Mouse (Mus musculus) brown adipose tissue, adult 24 weeks (tissue): Measurements from ENCODE around the gene Prss30. TPM values are rescaled to one million over a fixed set of nuclear protein-coding genes. Genes with fewer than 3 reads are reported as not detected.

Experiments
- H3K27ac ChIP-seq: fragments of 200-500 bp; replicated peaks from 2 replicates; pipeline ENCODE4 v1.5.1; 2012; ENCODE audit warnings: low read depth, mild to moderate bottlenecking, low read length
- H3K4me1 ChIP-seq: fragments of 200-500 bp; 2 replicates; pipeline ENCODE4 v1.6.1; 2012; ENCODE audit warnings: low read length, mixed read lengths; ENCODE audit not compliant: control insufficient read depth, insufficient read depth, insufficient read length
- H3K4me3 ChIP-seq: fragments of 200-500 bp; 2 replicates; pipeline ENCODE4 v1.5.1; 2012; ENCODE audit warnings: low read depth, mild to moderate bottlenecking, low read length, moderate library complexity; ENCODE audit not compliant: insufficient read depth
- polyA plus RNA-seq: library from polyadenylated mRNA; stranded (reverse); fragments of >200 nt; gene quantifications from 2 replicates; pipeline ENCODE4 v1.2.4, GENCODE M21; 2012; ENCODE audit not compliant: missing spikeins, insufficient read depth, insufficient read length

Prss30 gene
- polyA plus RNA-seq, 1 experiment: not detected

DNA sequence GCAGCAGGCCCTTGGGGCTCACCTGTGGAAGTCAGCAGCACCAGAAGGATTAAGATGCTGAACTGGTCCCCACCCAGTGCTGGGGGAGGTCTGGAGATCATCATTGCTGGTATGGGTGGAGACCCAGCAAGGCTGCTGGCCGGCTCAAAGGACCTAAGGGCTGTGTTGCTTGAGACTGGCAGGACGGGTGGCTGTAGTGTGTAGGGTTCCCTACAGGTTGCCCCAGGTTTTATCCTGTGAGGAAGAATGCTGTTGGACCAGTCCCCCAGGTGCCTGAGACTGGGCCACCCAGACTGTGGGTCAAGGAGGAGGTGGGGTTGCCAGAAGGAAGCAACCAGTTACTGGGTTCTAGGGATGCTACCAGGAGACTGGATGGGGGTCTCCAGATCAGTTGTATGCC is 17.5 kb upstream of the Prss30 start, which contains the start of gene Prss22:
TSS of gene Prss22 (minus strand) at position 200 of the 400 bp plus-strand sequence.
- Histone ChIP-seq H3K4me3 (no peak within 1 kb of the TSS), H3K4me1 (no peaks in the 10 kb centered on the region), H3K27ac (no peak within 1 kb of the TSS)

DNA sequence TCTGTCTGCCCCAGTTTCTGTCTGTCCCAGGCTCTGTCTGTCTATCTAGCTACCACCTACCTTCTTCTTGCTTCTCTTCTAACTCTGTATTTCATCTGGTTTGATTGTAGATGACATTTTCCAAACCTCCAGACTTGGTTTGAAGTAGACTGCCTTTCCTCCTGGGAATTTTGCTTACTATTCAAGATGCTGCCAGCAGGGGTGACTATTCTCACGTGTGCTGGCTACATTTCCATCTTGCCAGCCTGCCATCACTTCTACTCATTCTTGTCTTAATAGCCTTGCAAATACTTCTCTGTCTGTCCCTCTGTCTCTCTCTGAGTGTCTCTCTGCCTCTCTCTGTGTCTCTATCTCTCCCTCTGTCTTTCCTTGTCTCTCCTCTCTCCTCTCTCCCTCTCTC is 15.1 kb upstream of the Prss30 start:
- Histone ChIP-seq H3K4me3 (no peak overlapping the region), H3K27ac (no peak overlapping the region), H3K4me1 (no peaks in the 10 kb centered on the region)

DNA sequence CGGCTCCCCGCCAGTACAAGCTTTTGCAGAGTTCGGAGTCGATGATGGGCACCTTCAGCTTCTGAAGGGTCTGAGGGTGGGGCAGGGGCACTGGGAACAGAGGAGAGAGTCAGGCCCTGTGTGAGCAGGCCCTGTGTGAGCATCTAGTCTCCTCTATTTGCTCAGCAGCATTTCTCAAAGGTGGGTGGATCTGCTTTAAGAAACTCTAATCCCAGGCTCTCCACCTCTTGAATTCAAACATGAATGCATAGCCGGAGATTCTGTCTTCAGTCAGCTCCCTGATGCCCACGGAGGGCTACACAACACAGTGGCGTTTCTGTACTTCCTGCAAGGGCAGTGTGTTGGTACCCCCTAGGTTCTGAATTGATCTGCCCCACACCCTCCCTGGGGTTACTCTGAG is 14.3 kb upstream of the Prss30 start:
- no peaks in the 10 kb centered on the region for H3K4me1 ChIP-seq
- no peak overlapping the region for H3K27ac ChIP-seq
- no peak overlapping the region for H3K4me3 ChIP-seq

DNA sequence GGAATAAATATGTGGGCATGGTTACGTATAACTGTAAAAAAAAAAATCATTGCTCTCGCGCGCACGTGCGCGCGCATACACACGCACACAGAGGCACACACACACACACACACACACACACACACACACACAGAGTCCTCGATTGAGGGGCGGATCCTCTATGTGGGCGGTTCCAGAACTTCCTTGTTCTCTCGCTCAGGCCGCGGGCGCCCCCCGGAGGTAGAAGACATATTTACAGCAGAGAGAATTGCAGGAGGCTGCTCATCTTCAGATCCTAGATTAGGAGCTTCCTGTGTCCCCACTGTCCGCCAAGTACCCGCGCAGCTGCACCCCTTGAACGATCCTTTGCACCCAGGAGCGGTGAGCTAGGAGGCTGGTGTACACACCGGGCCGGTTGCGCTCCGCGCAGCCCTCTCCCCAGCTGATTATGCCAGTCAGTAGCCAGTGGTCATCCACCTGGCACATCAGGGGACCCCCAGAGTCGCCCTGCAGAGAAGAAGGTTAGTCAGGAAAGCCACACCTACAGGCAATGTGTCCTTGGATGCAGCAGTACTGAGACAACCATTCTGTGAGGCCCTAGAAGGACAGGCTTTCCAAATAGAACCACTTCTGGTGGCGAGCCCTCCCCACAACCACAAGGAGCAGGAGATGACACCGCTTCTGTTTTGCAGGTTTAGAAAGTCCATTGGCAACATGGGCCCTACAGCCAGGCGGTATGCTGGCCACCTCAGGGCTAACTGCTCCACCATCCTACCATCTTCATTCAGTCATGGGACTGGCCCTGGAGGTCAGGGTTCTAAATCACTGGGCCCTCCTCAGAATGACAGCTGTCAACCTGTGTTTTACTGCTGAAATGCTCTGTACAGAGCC is 13.4 kb upstream of the Prss30 start:
- no peak overlapping the region for H3K27ac ChIP-seq
- H3K4me3 ChIP-seq: no peak overlapping the region
- no peaks in the 10 kb centered on the region for H3K4me1 ChIP-seq

DNA sequence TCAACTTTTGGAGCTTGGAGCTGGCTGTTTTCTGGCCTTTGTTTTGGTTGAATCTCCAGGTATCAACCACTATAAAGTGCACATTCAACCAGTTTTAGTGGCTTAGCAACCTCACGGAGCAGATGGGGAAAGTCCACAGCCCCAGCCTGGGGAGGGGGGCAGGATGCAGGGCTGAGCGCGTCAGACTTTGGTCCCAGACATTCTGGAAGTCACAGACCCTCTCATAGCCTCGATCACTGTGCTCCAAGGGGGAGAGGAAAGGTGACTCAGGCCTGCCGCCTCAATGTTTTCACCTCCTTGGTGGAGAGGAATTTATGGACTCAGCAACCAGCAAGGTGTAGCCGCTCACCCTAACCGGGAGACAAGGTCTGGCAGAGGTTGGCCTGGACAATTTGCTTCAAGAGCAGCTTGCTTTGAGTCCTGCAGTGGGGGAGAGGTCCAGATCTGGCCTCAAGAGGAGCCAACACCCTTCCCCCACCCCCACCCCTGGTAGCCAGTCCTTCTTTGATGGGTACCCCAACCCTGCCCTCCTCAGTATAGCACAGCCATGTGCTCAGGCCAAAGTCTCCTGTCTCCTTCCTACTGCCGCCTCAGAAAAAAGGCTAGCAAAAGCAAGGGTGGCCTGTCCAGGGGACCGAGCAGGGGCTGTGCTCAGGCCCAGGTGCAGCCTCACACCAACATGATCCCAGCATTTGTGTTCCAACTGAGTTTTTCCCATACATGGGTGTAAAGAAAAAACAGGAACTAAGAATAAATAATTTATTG is 12.6 kb upstream of the Prss30 start:
- Histone ChIP-seq H3K4me3 (no peak overlapping the region), H3K4me1 (no peaks in the 10 kb centered on the region), H3K27ac (no peak overlapping the region)

DNA sequence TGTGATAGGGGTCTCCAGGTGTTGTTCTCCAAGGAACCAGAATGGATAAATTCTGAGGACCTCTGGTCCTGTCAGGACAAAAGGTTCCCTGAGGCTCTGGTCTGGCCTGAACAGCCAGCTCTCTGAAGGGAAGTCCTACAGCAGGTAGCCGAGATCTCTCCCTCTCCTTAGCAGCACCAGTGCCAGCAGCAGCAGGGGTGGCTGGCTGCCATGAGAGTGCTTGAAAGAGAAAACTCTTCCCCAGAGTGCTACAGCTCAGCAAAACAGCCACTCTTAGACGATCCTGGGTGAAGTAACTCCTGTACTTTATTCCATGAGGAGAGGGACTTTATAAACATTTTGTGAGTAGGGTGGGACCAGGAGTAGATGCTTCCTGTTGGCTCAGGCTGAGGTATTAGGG is 9.4 kb upstream of the Prss30 start:
- no peaks in the 10 kb centered on the region for H3K4me1 ChIP-seq
- no peak overlapping the region for H3K27ac ChIP-seq
- H3K4me3 ChIP-seq: no peak overlapping the region

DNA sequence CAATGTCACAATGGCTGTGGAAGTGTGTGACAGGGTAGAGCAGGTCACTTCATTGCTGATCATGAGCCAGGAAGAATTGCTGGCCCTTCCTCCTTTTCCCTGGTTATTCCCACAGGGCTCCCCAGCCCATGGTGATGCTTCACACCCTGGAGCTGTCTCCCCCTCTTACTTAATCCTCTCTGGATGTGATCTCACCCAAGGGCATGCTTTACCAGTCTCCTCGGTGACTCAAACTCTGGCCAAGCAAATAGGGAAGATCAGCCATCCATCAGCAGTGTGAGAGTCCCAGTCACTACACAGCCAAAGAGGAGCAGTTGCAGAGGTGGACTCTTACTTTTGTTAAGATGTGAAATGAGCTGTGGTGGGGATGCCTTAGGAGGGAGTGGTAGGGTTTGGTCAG is 4.6 kb upstream of the Prss30 start:
- H3K27ac ChIP-seq: no peak overlapping the region
- H3K4me1 ChIP-seq: no peaks in the 10 kb centered on the region

DNA sequence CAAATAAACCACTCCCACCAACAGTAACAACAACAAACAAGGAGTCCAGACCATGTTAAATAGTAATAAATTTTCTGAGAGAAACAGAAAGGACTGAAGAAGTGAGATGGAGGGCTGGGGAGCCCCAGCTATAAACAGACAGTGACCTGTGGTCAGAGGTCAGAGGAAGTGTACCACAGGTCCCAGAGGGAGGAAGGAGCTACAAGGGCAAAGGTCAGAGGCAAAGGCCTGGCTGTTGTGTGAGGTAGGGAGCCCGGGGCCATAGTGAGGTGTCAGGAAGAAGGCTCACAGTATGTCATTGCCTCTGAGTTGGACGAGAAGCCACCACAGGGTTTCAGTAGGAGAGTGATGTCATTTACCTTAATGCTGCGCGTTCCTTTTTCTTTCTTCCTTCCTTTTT is 2.5 kb upstream of the Prss30 start:
- no peak overlapping the region for H3K27ac ChIP-seq
- no peak overlapping the region for H3K4me3 ChIP-seq
- H3K4me1 ChIP-seq: no peaks in the 10 kb centered on the region

More for the DNA sequence above, 4.6 kb upstream of the Prss30 start:
- H3K4me3 ChIP-seq: no peak overlapping the region

DNA sequence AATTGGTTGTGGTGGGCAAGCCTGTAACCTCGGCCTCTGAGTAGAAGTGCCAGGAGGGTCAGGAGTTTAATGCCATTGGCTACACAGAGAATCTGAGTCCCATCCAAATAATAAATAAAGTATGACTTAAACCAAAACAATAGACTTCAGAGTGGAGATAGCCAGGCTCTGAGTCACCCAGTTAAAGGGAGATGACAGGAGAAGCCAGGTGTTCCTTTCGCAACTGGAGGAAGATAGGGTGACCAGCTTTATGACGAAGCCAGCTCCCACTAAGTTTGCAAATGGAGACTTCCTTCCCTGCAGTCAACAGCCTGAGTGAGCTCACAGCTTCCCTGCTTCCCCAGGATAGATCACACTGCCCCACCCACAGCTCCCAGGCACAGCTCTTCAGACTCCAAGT is 895 bp downstream of the Prss30 start:
- H3K27ac ChIP-seq: no peak overlapping the region
- no peak overlapping the region for H3K4me3 ChIP-seq
- H3K4me1 ChIP-seq: no peaks in the 10 kb centered on the region

DNA sequence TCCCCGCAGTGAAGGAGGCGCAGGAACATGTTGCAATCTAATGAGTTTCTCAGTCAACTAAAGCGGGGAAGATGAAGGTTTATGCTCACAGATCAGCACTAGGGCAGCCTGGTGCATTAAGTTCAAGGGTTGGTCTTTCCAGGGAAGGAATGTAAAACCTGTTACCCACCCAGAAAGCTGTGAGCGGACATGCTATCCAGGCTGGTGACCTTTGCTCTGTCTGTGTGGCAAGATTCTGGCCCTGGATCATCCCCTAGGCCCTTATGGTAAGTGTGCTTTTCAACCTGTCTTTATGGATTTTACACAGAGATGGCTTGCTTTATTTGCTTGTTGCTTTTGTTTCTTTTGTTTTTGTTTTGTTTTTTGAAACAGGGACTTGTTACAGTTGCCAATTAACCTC is 3.7 kb downstream of the Prss30 start:
- no peaks in the 10 kb centered on the region for H3K4me1 ChIP-seq
- H3K27ac ChIP-seq: no peak overlapping the region
- no peak overlapping the region for H3K4me3 ChIP-seq

DNA sequence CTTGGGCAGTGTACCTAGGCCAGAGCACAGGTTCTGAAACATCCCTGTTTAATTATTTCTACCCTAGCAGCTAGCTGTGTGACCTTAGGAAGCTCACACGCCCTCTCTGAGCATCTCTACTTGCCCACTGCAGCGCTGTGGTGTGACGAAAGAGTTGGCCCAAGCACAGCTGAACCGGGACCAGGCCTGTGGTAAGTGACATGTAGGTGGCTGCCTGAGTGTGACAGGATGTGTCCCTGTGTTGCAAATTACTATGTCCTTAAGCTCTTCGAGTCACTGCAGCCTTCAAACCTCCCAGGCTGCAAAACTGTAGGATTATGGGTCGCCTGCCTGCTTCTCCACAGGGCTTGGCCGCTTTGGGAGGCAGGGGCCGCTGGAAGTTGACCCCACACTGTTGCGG is 9.1 kb downstream of the Prss30 start:
- Histone ChIP-seq H3K4me3 (no peak overlapping the region), H3K27ac (no peak overlapping the region), H3K4me1 (no peaks in the 10 kb centered on the region)

DNA sequence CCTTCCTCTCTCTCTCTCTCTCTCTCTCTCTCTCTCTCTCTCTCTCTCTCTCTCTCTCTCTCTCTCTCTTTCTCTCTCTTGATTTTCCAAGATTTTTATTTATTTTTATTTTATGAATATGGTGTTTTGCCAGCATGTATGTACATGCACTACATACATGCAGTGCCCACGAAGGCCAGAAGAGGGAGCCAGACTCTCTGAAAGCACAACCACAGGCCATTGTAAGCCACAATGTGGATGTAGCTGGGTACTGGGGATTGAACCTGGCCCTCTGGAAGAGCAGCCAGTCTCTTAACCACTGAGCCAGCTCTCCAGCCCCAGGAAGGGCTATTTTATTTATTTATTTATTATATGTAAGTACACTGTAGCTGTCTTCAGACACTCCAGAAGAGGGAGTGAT is 11.1 kb downstream of the Prss30 start:
- Histone ChIP-seq H3K4me1 (no peaks in the 10 kb centered on the region), H3K27ac (no peak overlapping the region), H3K4me3 (no peak overlapping the region)

DNA sequence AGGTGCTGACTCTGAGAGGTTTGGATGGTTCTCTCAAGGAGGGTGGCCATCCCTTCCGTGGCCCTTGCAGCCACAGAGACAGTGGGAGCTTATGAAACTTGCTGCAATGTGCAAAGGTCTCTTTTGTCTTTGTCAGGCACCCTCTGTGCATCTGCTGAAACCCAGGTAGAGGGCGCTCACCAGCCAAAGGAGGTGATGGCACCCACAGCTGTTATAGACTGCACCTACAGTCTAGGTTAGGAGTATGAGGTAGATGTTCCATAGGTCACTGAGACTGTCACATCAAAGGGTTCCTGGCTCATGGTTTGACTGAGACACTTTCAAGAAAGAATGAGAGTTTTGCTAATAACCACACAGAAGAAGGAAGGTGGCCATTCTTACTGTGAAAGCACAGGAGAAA is 11.6 kb downstream of the Prss30 start:
- no peaks in the 10 kb centered on the region for H3K4me1 ChIP-seq
- H3K27ac ChIP-seq: no peak overlapping the region
- no peak overlapping the region for H3K4me3 ChIP-seq

DNA sequence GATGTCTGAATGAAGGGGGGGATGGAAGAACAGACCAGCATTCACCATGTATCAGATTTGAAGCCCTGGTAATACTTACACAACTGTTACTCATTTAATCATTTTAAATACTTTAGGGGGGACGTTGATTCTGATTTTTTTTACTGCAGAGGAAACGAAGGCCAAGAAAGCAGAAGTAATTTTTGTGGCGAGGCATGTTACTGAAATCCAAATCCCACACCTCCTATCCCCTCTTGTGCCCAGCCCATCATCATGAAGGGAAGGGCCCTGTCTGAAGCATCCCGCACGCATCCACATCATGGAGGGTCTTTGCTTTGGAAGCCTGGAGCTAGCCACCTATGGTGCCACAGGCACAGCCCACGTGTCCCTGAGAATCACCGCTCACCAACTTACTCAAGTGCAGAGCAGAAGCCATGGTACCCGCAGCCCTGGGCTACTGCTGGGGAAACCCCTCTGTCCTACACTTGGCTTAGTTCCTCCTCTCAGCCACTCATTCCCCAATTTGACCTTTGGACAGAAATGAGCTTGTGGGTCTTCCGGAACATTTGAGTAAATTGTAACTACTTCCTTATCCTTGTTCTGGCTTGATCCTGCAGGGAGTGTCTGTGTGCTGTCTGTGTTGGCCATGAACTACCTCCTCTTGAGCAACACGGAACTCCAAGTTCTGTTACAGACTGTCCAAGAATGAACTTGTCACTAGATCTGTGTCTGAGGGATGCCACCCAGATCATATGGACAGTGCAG is 13.5 kb downstream of the Prss30 start:
- Histone ChIP-seq H3K4me1 (no peaks in the 10 kb centered on the region), H3K27ac (no peak overlapping the region), H3K4me3 (no peak overlapping the region)

DNA sequence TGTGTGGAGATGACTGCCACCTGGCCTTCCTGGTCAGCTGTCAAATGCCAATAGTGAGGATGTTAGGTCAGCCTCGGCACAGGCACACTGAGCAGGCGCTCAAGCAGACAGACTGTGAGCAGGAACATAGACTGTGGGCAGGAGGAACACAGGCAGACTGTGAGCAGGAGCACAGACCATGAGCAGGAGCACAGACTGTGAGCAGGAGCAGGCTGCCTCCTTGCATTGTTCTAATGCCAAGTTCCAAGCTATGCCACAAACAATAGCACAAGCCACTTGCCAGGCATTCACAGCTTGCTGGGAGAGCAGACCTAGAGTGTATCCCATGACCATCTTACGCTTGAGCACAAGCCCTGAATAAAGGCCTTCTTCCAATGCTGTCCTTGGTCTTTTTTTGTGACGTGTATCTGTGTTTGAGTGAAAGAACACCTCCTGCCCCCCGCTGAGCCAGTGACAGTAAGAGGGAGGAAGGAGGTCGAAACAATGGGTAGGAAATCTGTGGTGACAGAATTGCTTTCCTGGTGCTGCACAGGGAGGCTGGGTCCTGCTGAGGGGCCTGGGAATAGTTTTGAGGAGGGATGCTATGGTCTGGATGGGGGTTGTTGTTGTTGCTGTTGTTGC is 14.5 kb downstream of the Prss30 start:
- Histone ChIP-seq H3K4me1 (no peaks in the 10 kb centered on the region), H3K27ac (no peak overlapping the region), H3K4me3 (no peak overlapping the region)
